In genomic region chr11:76857111-76857510, GRCm38 (mm10) we compare ENCODE assay signal across 11 mouse cellular contexts. TPM values are rescaled to one million over a fixed set of nuclear protein-coding genes. Genes with fewer than 3 reads are reported as not detected.
DNase-seq lines count a peak whose midpoint lies in the region; ATAC-seq and TF ChIP-seq lines count a peak whose summit lies in the region.
"Had no signal": no experiment of that assay in that cellular context is flagged by ENCODE, and none has a peak within 500 bp of the region (broad histone marks: within the 10 kb centered on the region; RNA-seq: fewer than 3 reads in every experiment).

No protein-coding gene starts in this region.

- DNase-seq in heart, adult 11 months, result peak; percentile 94
- DNase-seq in heart, postnatal 25 days (ENCODE audit: low spot score), result no peak
- peak; percentile 16 to 50 for DNase-seq in heart, postnatal 14 days
- DNase-seq in skeletal muscle tissue, adult 2 months (ENCODE audit: low read depth, low spot score), result peak; percentile 49
- DNase-seq in layer of hippocampus, adult 2 months (ENCODE audit: low spot score in 2 of 2), result no peak
- DNase-seq: layer of hippocampus, adult 9-11 months; thymus, postnatal 25 days had no signal

- H3K9ac ChIP-seq in midbrain, embryonic 13.5 days (replicated peaks), result no peak overlapping the region
- H3K9ac ChIP-seq: liver, embryonic 14.5 days had no signal

- 90% methylated on average over 7 of the region's 7 CpGs for WGBS in midbrain, embryonic 13.5 days

- no peak for ATAC-seq in midbrain, embryonic 13.5 days

- no peaks in the 10 kb centered on the region for H3K9me3 ChIP-seq in midbrain, embryonic 13.5 days

- no peaks in the 10 kb centered on the region for H3K36me3 ChIP-seq in midbrain, embryonic 13.5 days

- H3K27me3 ChIP-seq in midbrain, embryonic 13.5 days, result no peaks in the 10 kb centered on the region

- H3K4me3 ChIP-seq in bone marrow macrophage, adult 2 months (ENCODE audit: insufficient read depth, low read length), result no peak overlapping the region; the same call in 1 of the 2 replicates
- no peak overlapping the region for H3K4me3 ChIP-seq in layer of hippocampus, adult 2 months
- no peak overlapping the region for H3K4me3 ChIP-seq in midbrain, embryonic 13.5 days (replicated peaks)

- no peak for TF ChIP-seq POLR2A in bone marrow macrophage, adult 2 months (IDR thresholded peaks at IDR 0.05; ENCODE audit: borderline replicate concordance, low read depth, low read length)

- TF ChIP-seq CTCF in bone marrow macrophage, adult 2 months (IDR thresholded peaks at IDR 0.05; ENCODE audit: low read depth, low read length), result no peak
- no peak for TF ChIP-seq CTCF in layer of hippocampus, adult 2 months (conservative IDR thresholded peaks at IDR 0.05)

- peaks cover 51% of the 10 kb centered on the region for H3K4me1 ChIP-seq in bone marrow macrophage, adult 2 months (ENCODE audit: control insufficient read depth, insufficient read depth, low read length)
- 0 out of 2 replicates have a peak, but pooled peaks cover 5% of the 10 kb centered on the region for H3K4me1 ChIP-seq in midbrain, embryonic 13.5 days (replicated peaks)

- H3K27ac ChIP-seq in bone marrow macrophage, adult 2 months (ENCODE audit: insufficient read depth, low read depth, low read length), result peak overlapping the region; percentile 94
- H3K27ac ChIP-seq in layer of hippocampus, adult 2 months, result no peak overlapping the region
- H3K27ac ChIP-seq in midbrain, embryonic 13.5 days, result no peak overlapping the region
- H3K27ac ChIP-seq: liver, embryonic 14.5 days had no signal

- H3K4me2 ChIP-seq in midbrain, embryonic 13.5 days (replicated peaks), result no peak overlapping the region

- intact Hi-C loops in heart, postnatal 25 days (cut with DNase I), result no loop called here
- intact Hi-C loops in heart, postnatal 14 days (cut with DNase I), result no loop called here

RNA-seq across cellular contexts. Expression of gene Cpd, which starts 10.3 kb away (rescaled TPM):
- 10 to 100 TPM; 36.7 to 43.9 TPM for total RNA-seq in heart, postnatal 25 days (2021)
- polyA plus RNA-seq in bone marrow macrophage, adult 2 months (2012; ENCODE audit: insufficient read depth, insufficient read length, missing spikeins), result 48.0 and 51.9 TPM in 2 replicates
- total RNA-seq in heart, postnatal 14 days (2021), result 10 to 100 TPM; 51.4 to 58.7 TPM
- 10 to 100 TPM; 60.0 to 62.3 TPM for total RNA-seq in layer of hippocampus, adult 2 months (2021)
- 5.8 and 6.5 TPM in 2 replicates for polyA plus RNA-seq in midbrain, embryonic 13.5 days (2015; fragmentation: Nextera tagmentation; extraction: Ambion mirVana)

RNA-seq across cellular contexts. Expression of gene Tmigd1, which starts 44.8 kb away (rescaled TPM):
- under 1 TPM; 0.45 to 0.47 TPM for total RNA-seq in heart, postnatal 25 days (2021)
- not detected in 2 replicates for polyA plus RNA-seq in bone marrow macrophage, adult 2 months (2012; ENCODE audit: insufficient read depth, insufficient read length, missing spikeins)
- under 1 TPM; 0.80 to 0.84 TPM for total RNA-seq in heart, postnatal 14 days (2021)
- not detected for total RNA-seq in layer of hippocampus, adult 2 months (2021)
- not detected in 2 replicates for polyA plus RNA-seq in midbrain, embryonic 13.5 days (2015; fragmentation: Nextera tagmentation; extraction: Ambion mirVana)
- total RNA-seq: hematopoietic stem cell, adult 5-6 weeks had no signal
- polyA plus RNA-seq: liver, embryonic 14.5 days had no signal

Comparison
In these comparisons a context has a peak if more than half of its experiments do, and no peak if none do; other contexts are left out.
1. DNase-seq: peak in heart, adult 11 months (single experiment), heart, postnatal 14 days (2 of 2) and skeletal muscle tissue, adult 2 months (single experiment); none in heart, postnatal 25 days (single experiment) and layer of hippocampus, adult 2 months (0 of 2).